Mouse (Mus musculus) kidney, embryonic 14.5 days (tissue): Measurements from ENCODE around the gene Fcgr1. TPM values are rescaled to one million over a fixed set of nuclear protein-coding genes. Genes with fewer than 3 reads are reported as not detected.
"Not testable (repeated sequence)": the region's sequence is repeated elsewhere in the genome, so short reads cannot be mapped to it uniquely, and the experiment has no call there.

Source experiments
- ATAC-seq: fragments of 200-750 bp; cut with Nextera tagmentation; 2 replicates; pipeline ENCODE4 v1.8.0; 2017; ENCODE audit warnings: moderate number of reproducible peaks, mild to moderate bottlenecking, moderate TSS enrichment, moderate library complexity; ENCODE audit not compliant: low FRiP score, low TSS enrichment
- H3K27ac ChIP-seq: fragments of 300-500 bp; sonication (generic); 2 replicates; pipeline ENCODE4 v1.5.1; 2014; ENCODE audit warnings: low read depth, mild to moderate bottlenecking, low read length, moderate library complexity, mixed read lengths
- H3K27me3 ChIP-seq: fragments of 300-500 bp; sonication (generic); 2 replicates; pipeline ENCODE4 v1.6.1; 2014; ENCODE audit warnings: mild to moderate bottlenecking, low read length; ENCODE audit not compliant: control insufficient read depth, insufficient read depth
- H3K36me3 ChIP-seq: fragments of 300-500 bp; sonication (generic); 2 replicates; pipeline ENCODE4 v1.6.1; 2014; ENCODE audit warnings: low read length, mixed read lengths; ENCODE audit not compliant: control insufficient read depth, insufficient read depth
- H3K4me1 ChIP-seq: fragments of 300-500 bp; sonication (generic); 2 replicates; pipeline ENCODE4 v1.6.1; 2014; ENCODE audit warnings: low read length, mixed read lengths; ENCODE audit not compliant: control insufficient read depth, insufficient read depth
- H3K4me2 ChIP-seq: fragments of 300-500 bp; sonication (generic); replicated peaks from 2 replicates; pipeline ENCODE4 v1.6.1; 2014; ENCODE audit warnings: low read depth, mild to moderate bottlenecking, low read length
- H3K4me3 ChIP-seq: fragments of 300-500 bp; sonication (generic); 2 replicates; pipeline ENCODE4 v1.5.1; 2014; ENCODE audit warnings: mild to moderate bottlenecking, low read length
- H3K9ac ChIP-seq: fragments of 300-500 bp; sonication (generic); 2 replicates; pipeline ENCODE4 v1.6.1; 2014; ENCODE audit warnings: low read depth, mild to moderate bottlenecking, low read length, moderate library complexity
- H3K9me3 ChIP-seq: fragments of 300-500 bp; sonication (generic); 2 replicates; pipeline ENCODE4 v1.6.1; 2016; ENCODE audit warnings: low read length; ENCODE audit not compliant: control insufficient read depth
- WGBS: fragments of 180-500 bp; shearing (Covaris S2); extraction: QIAGEN DNeasy Blood & Tissue Kit; methylation state at CpG from one replicate; pipeline ENCODE4 v1.1.7; 2014; 5-methylcytosine and 5-hydroxymethylcytosine counted together
- polyA plus RNA-seq: library from polyadenylated mRNA; unstranded; fragments of >200 nt; fragmentation: Nextera tagmentation; extraction: Ambion mirVana; gene quantifications from 2 replicates; pipeline ENCODE4 v1.2.1, GENCODE M21; 2014

The Fcgr1 gene
- polyA plus RNA-seq, 1 experiment from 2014 or later = 1.8 TPM

GRCm38 (mm10) chr3:96328730-96329387 is 35.1 kb upstream of the Fcgr1 start:
- no peak overlapping the region for H3K9ac ChIP-seq
- peaks cover 5% of the 10 kb centered on the region for H3K4me1 ChIP-seq
- peak overlapping the region; percentile 54; the same call in 1 of the 2 replicates for H3K4me2 ChIP-seq
- H3K9me3 ChIP-seq = no peaks in the 10 kb centered on the region
- H3K27ac ChIP-seq = no peak overlapping the region
- H3K4me3 ChIP-seq = no peak overlapping the region; the same call in 1 of the 2 replicates
- WGBS = 17% methylated on average over 15 of the region's 15 CpGs
- no peaks in the 10 kb centered on the region for H3K36me3 ChIP-seq
- ATAC-seq = no peak
- H3K27me3 ChIP-seq = peaks cover 72% of the 10 kb centered on the region

GRCm38 (mm10) chr3:96328060-96328729 is 34.4 kb upstream of the Fcgr1 start:
- H3K27ac ChIP-seq, H3K36me3 ChIP-seq, H3K9me3 ChIP-seq, H3K4me1 ChIP-seq: not testable (repeated sequence)
- H3K9ac ChIP-seq = 0 out of 2 replicates have a peak overlapping the region, but pooled peaks have one; percentile 44
- H3K27me3 ChIP-seq = peaks cover 67% of the 10 kb centered on the region
- ATAC-seq = peak; percentile 95
- under 1% methylated on average over 36 of the region's 49 CpGs for WGBS
- peak overlapping the region; percentile 54 for H3K4me2 ChIP-seq
- H3K4me3 ChIP-seq = peak overlapping the region; percentile 36

GRCm38 (mm10) chr3:96327647-96328046 is 33.9 kb upstream of the Fcgr1 start:
- H3K27me3 ChIP-seq = peaks cover 61% of the 10 kb centered on the region

GRCm38 (mm10) chr3:96327131-96327530 is 33.4 kb upstream of the Fcgr1 start:
- Histone ChIP-seq H3K27ac (no peak overlapping the region), H3K4me1 (peaks cover 2% of the 10 kb centered on the region; the same call in 1 of the 2 replicates), H3K9me3 (no peaks in the 10 kb centered on the region), H3K36me3 (no peaks in the 10 kb centered on the region), H3K4me3 (no peak overlapping the region), H3K27me3 (peaks cover 60% of the 10 kb centered on the region), H3K4me2 (peak overlapping the region; percentile 54; the same call in 1 of the 2 replicates), H3K9ac (no peak overlapping the region)
- WGBS = 3% methylated on average over 6 of the region's 6 CpGs
- ATAC-seq = no peak

More at GRCm38 (mm10) chr3:96327647-96328046, 33.9 kb upstream of the Fcgr1 start:
- ATAC-seq = no peak; the same call in 1 of the 2 replicates
- Histone ChIP-seq H3K4me3 (peak overlapping the region; percentile 36), H3K4me2 (peak overlapping the region; percentile 54), H3K9ac (no peak overlapping the region), H3K4me1 (peaks cover 5% of the 10 kb centered on the region; the same call in 1 of the 2 replicates), H3K36me3 (no peaks in the 10 kb centered on the region), H3K27ac (no peak overlapping the region), H3K9me3 (no peaks in the 10 kb centered on the region)
- WGBS = 0% methylated on average over 12 of the region's 18 CpGs

- not testable (repeated sequence) for H3K4me1 ChIP-seq, H3K9me3 ChIP-seq, H3K9ac ChIP-seq, H3K4me3 ChIP-seq, ATAC-seq, H3K27ac ChIP-seq, H3K4me2 ChIP-seq, H3K36me3 ChIP-seq
- WGBS = 60% methylated on average over 6 of the region's 6 CpGs
- H3K27me3 ChIP-seq = peaks cover 35% of the 10 kb centered on the region
Observed at GRCm38 (mm10) chr3:96323806-96324205, 30.0 kb upstream of the Fcgr1 start.

- Histone ChIP-seq H3K4me3 (no peak overlapping the region), H3K27ac (no peak overlapping the region), H3K27me3 (peaks cover 33% of the 10 kb centered on the region), H3K9ac (no peak overlapping the region), H3K4me2 (no peak overlapping the region), H3K4me1 (no peaks in the 10 kb centered on the region; the same call in 1 of the 2 replicates), H3K9me3 (no peaks in the 10 kb centered on the region), H3K36me3 (no peaks in the 10 kb centered on the region)
- 21% methylated on average over 10 of the region's 10 CpGs for WGBS
- no peak for ATAC-seq
Observed at GRCm38 (mm10) chr3:96322609-96323008, 28.8 kb upstream of the Fcgr1 start.

- H3K4me3 ChIP-seq = no peak overlapping the region
- 10% methylated on average over 15 of the region's 15 CpGs for WGBS
- no peak for ATAC-seq
Observed at GRCm38 (mm10) chr3:96321891-96322290, 28.1 kb upstream of the Fcgr1 start.

GRCm38 (mm10) chr3:96320003-96320402 is 26.2 kb upstream of the Fcgr1 start:
- H3K4me2 ChIP-seq, ATAC-seq, H3K4me3 ChIP-seq, H3K9me3 ChIP-seq, H3K4me1 ChIP-seq, H3K36me3 ChIP-seq, H3K27ac ChIP-seq, H3K9ac ChIP-seq: not testable (repeated sequence)
- H3K27me3 ChIP-seq = peaks cover 17% of the 10 kb centered on the region; the same call in 1 of the 2 replicates
- WGBS = 94% methylated on average over 11 of the region's 13 CpGs

More at GRCm38 (mm10) chr3:96321891-96322290, 28.1 kb upstream of the Fcgr1 start:
- H3K4me2 ChIP-seq = no peak overlapping the region
- H3K36me3 ChIP-seq = no peaks in the 10 kb centered on the region
- H3K9me3 ChIP-seq = no peaks in the 10 kb centered on the region
- peaks cover 31% of the 10 kb centered on the region for H3K27me3 ChIP-seq
- H3K27ac ChIP-seq = no peak overlapping the region
- H3K9ac ChIP-seq = no peak overlapping the region
- no peaks in the 10 kb centered on the region for H3K4me1 ChIP-seq
